Mouse (Mus musculus) intestine, postnatal 0 days (tissue): Measurements from ENCODE around the gene Tprg. TPM values are rescaled to one million over a fixed set of nuclear protein-coding genes. Genes with fewer than 3 reads are reported as not detected.

Source experiments
- ATAC-seq: fragments of 200-750 bp; cut with Nextera tagmentation; 2 replicates; pipeline ENCODE4 v1.8.0; 2017; ENCODE audit warnings: mild to moderate bottlenecking, moderate TSS enrichment, moderate library complexity
- H3K27ac ChIP-seq: fragments of 300-500 bp; sonication (generic); 2 replicates; pipeline ENCODE4 v1.5.1; 2014; ENCODE audit warnings: mild to moderate bottlenecking, low read depth, low read length, moderate library complexity
- H3K27me3 ChIP-seq: fragments of 300-500 bp; sonication (generic); replicated peaks from 2 replicates; pipeline ENCODE4 v1.6.1; 2014; ENCODE audit warnings: low read length, mixed read lengths; ENCODE audit not compliant: control insufficient read depth, insufficient read depth
- H3K36me3 ChIP-seq: fragments of 300-500 bp; sonication (generic); 2 replicates; pipeline ENCODE4 v1.6.1; 2014; ENCODE audit warnings: mild to moderate bottlenecking, moderate library complexity; ENCODE audit not compliant: control insufficient read depth, insufficient read depth
- H3K4me1 ChIP-seq: fragments of 300-500 bp; sonication (generic); replicated peaks from 2 replicates; pipeline ENCODE4 v1.6.1; 2014; ENCODE audit warnings: antibody characterized with exemption, low read length, mixed read lengths; ENCODE audit not compliant: control insufficient read depth, insufficient read depth
- H3K4me2 ChIP-seq: fragments of 300-500 bp; sonication (generic); replicated peaks from 2 replicates; pipeline ENCODE4 v1.6.1; 2014; ENCODE audit warnings: low read depth, mild to moderate bottlenecking, moderate library complexity
- H3K4me3 ChIP-seq: fragments of 300-500 bp; sonication (generic); 2 replicates; pipeline ENCODE4 v1.5.1; 2014; ENCODE audit warnings: low read depth, low read length
- H3K9ac ChIP-seq: fragments of 300-500 bp; sonication (generic); 2 replicates; pipeline ENCODE4 v1.6.1; 2014; ENCODE audit warnings: mild to moderate bottlenecking, low read depth, low read length
- H3K9me3 ChIP-seq: fragments of 300-500 bp; sonication (generic); 2 replicates; pipeline ENCODE4 v1.6.1; 2016; ENCODE audit warnings: mixed run types; ENCODE audit not compliant: control insufficient read depth
- CTCF ChIP-seq: sonication (generic); IDR thresholded peaks from 2 replicates; pipeline ENCODE4 v1.5.1; 2016; ENCODE audit warnings: low read depth, mild to moderate bottlenecking, control low read depth, antibody characterized with exemption, moderate library complexity
- WGBS: fragments of 180-500 bp; shearing (Covaris S2); extraction: QIAGEN DNeasy Blood & Tissue Kit; methylation state at CpG from one replicate; pipeline ENCODE4 v1.1.7; 2014; 5-methylcytosine and 5-hydroxymethylcytosine counted together
- polyA plus RNA-seq: library from polyadenylated mRNA; unstranded; fragments of >200 nt; fragmentation: Nextera tagmentation; extraction: Ambion mirVana; gene quantifications from 2 replicates; pipeline ENCODE4 v1.2.1, GENCODE M21; 2015

Tprg gene
- polyA plus RNA-seq, 1 experiment from 2014 or later, result not detected

DNA sequence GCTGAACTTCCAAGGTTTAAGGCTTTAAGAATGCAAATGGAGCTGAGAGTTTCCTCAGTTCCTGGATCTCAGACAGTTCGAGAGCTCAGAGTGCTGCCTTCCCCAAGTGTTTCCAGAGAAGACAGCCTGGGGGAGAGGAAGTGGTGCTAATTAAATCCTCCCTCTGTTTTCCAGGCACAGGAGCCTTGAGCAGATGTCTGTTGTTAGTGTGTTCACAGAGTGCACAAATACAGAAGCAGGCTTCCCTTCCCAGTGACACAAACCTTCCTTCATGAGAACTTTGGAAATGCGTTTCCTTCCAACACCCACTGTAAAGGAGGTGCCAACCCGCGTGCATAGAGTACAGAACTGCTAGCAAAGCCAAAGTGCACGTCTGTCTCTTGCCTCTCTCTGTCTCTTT, 27.4 kb downstream of the Tprg start:
- ATAC-seq, result no peak
- Histone ChIP-seq H3K4me2 (no peak overlapping the region), H3K27ac (no peak overlapping the region), H3K4me1 (no peaks in the 10 kb centered on the region), H3K9ac (no peak overlapping the region), H3K36me3 (no peaks in the 10 kb centered on the region), H3K4me3 (no peak overlapping the region), H3K27me3 (no peaks in the 10 kb centered on the region), H3K9me3 (no peaks in the 10 kb centered on the region)
- 82% methylated on average over 5 of the region's 5 CpGs for WGBS
- no peak for TF ChIP-seq CTCF

DNA sequence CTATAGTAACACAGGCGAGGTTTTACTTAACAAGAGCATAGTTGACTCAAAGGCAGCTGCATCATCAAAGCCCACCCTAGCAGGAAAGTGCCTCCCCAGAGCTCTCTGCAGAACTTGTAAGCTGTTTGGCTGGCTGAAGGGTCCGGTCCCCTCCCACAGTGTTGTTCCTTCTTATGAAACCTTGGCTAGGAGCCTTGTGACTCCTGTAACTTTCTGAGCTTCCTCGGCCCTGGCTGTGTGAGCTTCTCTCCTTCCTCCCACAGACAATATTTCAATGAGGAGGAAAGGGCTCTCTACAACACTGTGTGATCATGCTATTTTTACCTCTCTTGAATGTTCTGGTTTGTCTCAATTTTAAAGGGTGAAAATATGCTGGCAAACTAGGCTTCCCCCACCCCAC, 28.5 kb downstream of the Tprg start:
- H3K27ac ChIP-seq, result no peak overlapping the region
- 67% methylated on average over 3 of the region's 3 CpGs for WGBS
- no peak for TF ChIP-seq CTCF
- H3K36me3 ChIP-seq, result no peaks in the 10 kb centered on the region
- no peak overlapping the region for H3K9ac ChIP-seq
- H3K27me3 ChIP-seq, result no peaks in the 10 kb centered on the region
- no peak overlapping the region for H3K4me2 ChIP-seq
- no peaks in the 10 kb centered on the region for H3K9me3 ChIP-seq
- no peaks in the 10 kb centered on the region for H3K4me1 ChIP-seq
- no peak for ATAC-seq
- H3K4me3 ChIP-seq, result no peak overlapping the region

DNA sequence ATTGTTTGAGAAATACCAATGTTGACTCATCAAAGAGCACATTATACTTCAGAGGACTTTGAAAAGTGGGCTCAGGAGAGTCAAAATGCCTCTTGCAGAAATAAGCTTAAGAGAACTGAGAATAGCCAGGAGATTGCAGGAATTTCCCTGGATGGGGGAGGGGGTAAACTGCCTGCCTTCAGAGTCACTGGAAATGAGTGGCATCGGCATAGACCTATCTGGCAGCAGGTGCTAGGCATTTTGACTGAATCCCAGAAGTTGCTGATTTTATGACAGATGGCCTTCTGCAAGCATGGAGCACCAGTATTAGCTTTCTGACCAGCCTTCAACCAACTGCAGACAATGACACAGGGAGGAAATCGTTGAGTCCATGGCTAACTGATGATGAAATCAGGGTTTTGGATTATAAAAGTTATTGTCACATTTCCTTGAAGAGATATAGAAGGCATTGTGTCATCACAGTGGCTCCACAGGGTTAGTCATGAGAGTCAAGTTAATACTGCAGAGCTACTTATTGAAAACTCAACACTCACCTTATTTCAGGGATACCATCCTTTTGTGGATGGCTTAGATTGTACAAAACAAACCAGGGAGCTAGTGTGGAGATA, 39.1 kb downstream of the Tprg start:
- no peak for ATAC-seq
- H3K36me3 ChIP-seq, result no peaks in the 10 kb centered on the region
- no peak overlapping the region for H3K4me3 ChIP-seq
- H3K9ac ChIP-seq, result no peak overlapping the region
- H3K4me1 ChIP-seq, result no peaks in the 10 kb centered on the region
- H3K9me3 ChIP-seq, result no peaks in the 10 kb centered on the region
- no peaks in the 10 kb centered on the region for H3K27me3 ChIP-seq
- 67% methylated on average over 2 of the region's 2 CpGs for WGBS
- TF ChIP-seq CTCF, result no peak
- H3K27ac ChIP-seq, result no peak overlapping the region
- H3K4me2 ChIP-seq, result no peak overlapping the region

DNA sequence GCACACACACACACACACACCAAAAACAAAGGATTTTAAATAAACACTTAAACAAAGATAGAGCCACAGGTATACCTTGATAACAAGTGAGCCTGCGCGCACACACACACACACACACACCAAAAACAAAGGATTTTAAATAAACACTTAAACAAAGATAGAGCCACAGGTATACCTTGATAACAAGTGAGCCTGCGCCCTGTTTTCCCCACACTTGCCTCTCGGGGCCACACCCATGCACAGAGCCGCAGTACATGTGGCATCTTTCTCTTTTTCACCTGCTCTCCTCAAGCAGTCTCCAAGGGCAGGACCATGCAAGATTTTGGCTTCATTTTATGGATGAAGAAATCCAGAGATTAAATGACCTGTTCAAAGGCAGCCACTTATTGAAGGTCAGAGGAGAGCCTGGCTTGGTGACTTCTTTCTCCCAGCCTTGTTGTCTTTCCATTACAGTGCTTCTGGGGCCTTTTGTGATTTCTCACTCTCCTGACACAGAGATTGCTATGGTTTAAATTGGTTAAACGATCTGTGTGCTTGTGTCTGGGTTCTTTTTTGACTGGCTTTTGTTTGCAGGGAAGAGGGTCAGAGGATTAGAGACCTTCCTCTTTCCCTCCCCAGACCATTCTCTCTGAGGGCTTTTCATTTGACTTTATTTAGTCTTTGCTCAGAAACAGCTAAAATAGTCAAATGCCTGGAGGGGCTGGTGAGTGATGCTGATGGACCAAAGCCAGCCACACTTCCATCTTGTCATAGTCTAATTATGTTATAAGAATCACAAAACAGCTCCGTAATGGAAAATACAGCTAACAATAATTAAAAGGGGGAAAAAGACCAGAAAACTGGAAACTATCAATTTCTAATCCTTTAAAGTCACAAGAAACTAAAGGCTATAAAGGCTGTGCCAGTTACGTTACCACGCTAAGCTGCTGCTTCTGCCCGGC, 46.9 kb downstream of the Tprg start:
- H3K36me3 ChIP-seq, result no peaks in the 10 kb centered on the region
- no peak overlapping the region for H3K4me3 ChIP-seq
- WGBS, result 68% methylated on average over 10 of the region's 10 CpGs
- no peak overlapping the region for H3K4me2 ChIP-seq
- no peak for ATAC-seq
- H3K27me3 ChIP-seq, result no peaks in the 10 kb centered on the region
- no peaks in the 10 kb centered on the region for H3K9me3 ChIP-seq
- no peaks in the 10 kb centered on the region for H3K4me1 ChIP-seq
- H3K27ac ChIP-seq, result no peak overlapping the region
- no peak overlapping the region for H3K9ac ChIP-seq
- no peak for TF ChIP-seq CTCF

DNA sequence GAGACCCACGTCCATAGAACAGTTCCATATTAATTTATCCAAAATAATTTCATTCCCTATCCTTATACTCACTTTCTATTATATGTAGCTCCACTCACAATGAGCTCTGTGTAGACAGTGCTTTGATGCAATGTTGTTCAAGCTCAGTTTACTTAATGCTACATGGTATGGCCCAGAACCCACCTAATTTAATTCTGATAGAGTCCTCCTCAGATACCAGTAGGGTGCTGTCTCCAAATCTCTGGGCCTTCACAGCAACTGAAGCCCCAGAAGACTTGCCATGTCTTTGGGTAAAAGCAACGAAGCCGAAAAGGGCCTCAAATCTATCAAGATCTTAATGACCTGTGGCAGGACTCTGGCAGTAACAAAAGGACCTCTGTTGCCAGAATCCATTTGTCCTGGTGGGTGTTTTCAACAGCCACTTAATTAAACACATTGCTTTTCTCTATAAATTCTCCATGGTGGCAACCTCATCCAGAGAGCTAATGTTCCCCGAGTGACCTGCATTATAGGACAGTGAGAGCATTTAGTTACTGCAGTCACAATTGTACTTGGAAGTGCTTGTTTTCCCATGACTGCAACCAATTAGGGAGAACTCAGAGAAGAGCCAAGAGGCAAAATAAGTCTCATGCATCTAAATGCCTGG, 48.6 kb downstream of the Tprg start:
- no peaks in the 10 kb centered on the region for H3K36me3 ChIP-seq
- WGBS, result 59% methylated on average over 4 of the region's 4 CpGs
- H3K27me3 ChIP-seq, result no peaks in the 10 kb centered on the region
- H3K9me3 ChIP-seq, result no peaks in the 10 kb centered on the region
- no peak overlapping the region for H3K9ac ChIP-seq
- H3K27ac ChIP-seq, result no peak overlapping the region
- H3K4me2 ChIP-seq, result no peak overlapping the region
- no peaks in the 10 kb centered on the region for H3K4me1 ChIP-seq
- no peak for TF ChIP-seq CTCF
- ATAC-seq, result no peak
- H3K4me3 ChIP-seq, result no peak overlapping the region

DNA sequence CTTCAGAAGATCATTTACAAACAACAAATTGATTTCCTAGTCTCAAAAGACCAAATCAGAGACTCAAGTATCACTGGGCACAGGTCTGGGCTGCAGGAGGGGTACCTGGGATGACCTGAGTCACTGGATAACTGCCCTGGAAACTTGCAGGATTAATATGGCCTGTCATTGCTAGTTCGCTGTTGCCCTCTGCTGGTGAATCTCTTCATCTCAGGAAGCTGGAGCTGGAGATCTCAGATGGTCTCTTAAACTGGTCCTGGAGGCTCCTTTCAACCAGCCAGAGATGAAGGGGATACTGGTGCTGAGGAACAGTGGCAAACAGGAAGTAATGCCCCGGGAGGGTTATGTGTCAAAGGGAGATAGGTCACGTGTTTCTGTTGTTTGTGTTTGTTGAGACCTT, 63.0 kb downstream of the Tprg start:
- WGBS, result 2% methylated on average over 3 of the region's 3 CpGs
- Histone ChIP-seq H3K4me3 (no peak overlapping the region), H3K4me1 (no peaks in the 10 kb centered on the region), H3K9ac (no peak overlapping the region), H3K9me3 (no peaks in the 10 kb centered on the region), H3K36me3 (no peaks in the 10 kb centered on the region), H3K27ac (no peak overlapping the region), H3K4me2 (no peak overlapping the region), H3K27me3 (no peaks in the 10 kb centered on the region)
- peak; percentile 89 for TF ChIP-seq CTCF
- ATAC-seq, result no peak
